Mouse (Mus musculus) gonadal fat pad, adult 2 months (tissue): ENCODE measurements around the gene S100pbp. TPM values are rescaled to one million over a fixed set of nuclear protein-coding genes. Genes with fewer than 3 reads are reported as not detected.

ENCODE experiments used
- DNase-seq: peaks from one replicate; pipeline ENCODE4 v3.0.0-alpha.2; 2012; ENCODE audit warnings: low read depth
- polyA plus RNA-seq: library from polyadenylated mRNA; depleted of rRNA; stranded (reverse); fragments of >200 nt; gene quantifications from 2 replicates; pipeline ENCODE4 v1.2.3, GENCODE M21; 2012; rRNA removed

S100pbp gene
- polyA plus RNA-seq, 1 experiment = 18.9 TPM

DNA sequence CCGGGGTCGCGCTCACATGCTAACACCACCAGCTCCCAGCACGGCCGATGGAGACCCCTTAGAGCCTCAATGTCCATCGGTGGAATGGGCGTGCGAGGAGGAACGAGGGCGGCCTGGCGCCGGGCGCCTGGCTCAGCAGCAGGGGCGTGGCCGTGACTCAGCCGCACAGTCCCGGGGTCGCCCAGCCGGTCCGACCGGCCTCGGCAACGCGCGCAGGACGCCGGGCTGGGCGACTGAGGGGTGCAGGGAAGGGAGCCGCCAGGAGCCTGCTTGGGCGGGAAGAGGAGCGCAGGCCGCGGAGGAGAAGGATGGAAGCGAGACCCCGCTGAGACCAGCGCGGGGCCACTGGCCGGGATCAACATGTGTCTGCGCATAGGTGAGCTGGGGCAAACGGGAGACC is 84.2 kb downstream of the S100pbp start, which contains the start of gene Tmem54:
TSS of gene Tmem54 (plus strand) at position 193 of the 400 bp plus-strand sequence.
- no peak for DNase-seq

DNA sequence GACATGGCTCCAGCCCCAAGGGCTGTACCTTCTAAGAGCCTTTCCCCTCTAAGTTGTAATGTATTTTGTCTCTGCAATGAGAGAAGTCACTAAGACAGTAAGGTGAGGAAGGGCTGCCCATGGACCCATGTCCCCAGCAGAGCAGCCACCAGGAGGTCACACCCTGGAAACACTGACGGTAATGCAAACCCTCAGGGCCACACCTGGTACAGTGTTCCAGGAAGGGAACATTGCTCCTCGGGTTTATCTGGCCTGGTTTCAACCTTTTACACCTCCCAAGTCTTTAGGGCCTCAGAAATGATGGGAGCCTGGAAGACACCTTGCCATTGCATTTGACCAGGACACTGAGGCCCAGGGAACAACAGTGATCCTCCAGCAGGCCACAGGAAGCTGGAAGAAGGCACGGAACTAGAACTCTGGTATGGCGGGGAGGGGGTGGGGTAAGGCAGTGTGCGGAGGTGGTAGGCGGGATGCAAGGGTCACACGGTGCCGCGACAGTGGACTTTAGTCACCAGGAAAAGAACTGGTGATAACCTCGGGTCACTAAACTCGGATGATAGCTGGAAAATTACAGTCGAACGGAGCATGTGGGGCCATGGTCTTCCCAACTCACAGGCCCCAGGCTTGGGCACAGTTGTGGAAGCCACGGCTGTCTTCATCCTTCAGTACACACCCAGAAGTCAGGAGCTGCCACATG is 87.2 kb downstream of the S100pbp start:
- DNase-seq = no peak

Other genes starting within 250 kb of the S100pbp start
- gene Azin2, start 227.3 kb downstream of the S100pbp start, polyA plus RNA-seq = 25.9 and 28.3 TPM in 2 replicates
- 79.2 and 129 TPM in 2 replicates for gene Ak2, start 197.8 kb downstream of the S100pbp start, polyA plus RNA-seq
- gene Rnf19b, start 131.5 kb downstream of the S100pbp start, polyA plus RNA-seq = 30.2 and 36.1 TPM in 2 replicates
- gene Tmem54, start 84.2 kb downstream of the S100pbp start, polyA plus RNA-seq = 1.8 and 3.1 TPM in 2 replicates
- gene Hpca, start 67.7 kb downstream of the S100pbp start, polyA plus RNA-seq = 2.8 and 4.2 TPM in 2 replicates
- 1.5 and 2.1 TPM in 2 replicates for gene Fndc5, start 52.7 kb downstream of the S100pbp start, polyA plus RNA-seq
- gene Yars, start within 50 bp of the S100pbp start, polyA plus RNA-seq = 23.4 and 25.4 TPM in 2 replicates
- gene C77080, start 71.7 kb upstream of the S100pbp start, polyA plus RNA-seq = 20.6 and 26.5 TPM in 2 replicates
- gene Sync, start 97.9 kb upstream of the S100pbp start, polyA plus RNA-seq = 1.4 and 2.0 TPM in 2 replicates
- 36.1 and 36.6 TPM in 2 replicates for gene Rbbp4, start 145.6 kb upstream of the S100pbp start, polyA plus RNA-seq
- 27.3 and 31.3 TPM in 2 replicates for gene Zbtb8os, start 146.0 kb upstream of the S100pbp start, polyA plus RNA-seq
- gene Zbtb8a, start 188.4 kb upstream of the S100pbp start, polyA plus RNA-seq = 12.9 and 14.1 TPM in 2 replicates